Mouse (Mus musculus): ENCODE results near the gene Card6. TPM values are rescaled to one million over a fixed set of nuclear protein-coding genes. Genes with fewer than 3 reads are reported as not detected.
A peak's percentile ranks its signal among the peaks of the same experiment; 100 is the strongest.

The Card6 gene
- 0.70 and 0.73 TPM in 2 replicates for polyA plus RNA-seq (2016; fragmentation: Nextera tagmentation; extraction: Ambion mirVana)

DNA sequence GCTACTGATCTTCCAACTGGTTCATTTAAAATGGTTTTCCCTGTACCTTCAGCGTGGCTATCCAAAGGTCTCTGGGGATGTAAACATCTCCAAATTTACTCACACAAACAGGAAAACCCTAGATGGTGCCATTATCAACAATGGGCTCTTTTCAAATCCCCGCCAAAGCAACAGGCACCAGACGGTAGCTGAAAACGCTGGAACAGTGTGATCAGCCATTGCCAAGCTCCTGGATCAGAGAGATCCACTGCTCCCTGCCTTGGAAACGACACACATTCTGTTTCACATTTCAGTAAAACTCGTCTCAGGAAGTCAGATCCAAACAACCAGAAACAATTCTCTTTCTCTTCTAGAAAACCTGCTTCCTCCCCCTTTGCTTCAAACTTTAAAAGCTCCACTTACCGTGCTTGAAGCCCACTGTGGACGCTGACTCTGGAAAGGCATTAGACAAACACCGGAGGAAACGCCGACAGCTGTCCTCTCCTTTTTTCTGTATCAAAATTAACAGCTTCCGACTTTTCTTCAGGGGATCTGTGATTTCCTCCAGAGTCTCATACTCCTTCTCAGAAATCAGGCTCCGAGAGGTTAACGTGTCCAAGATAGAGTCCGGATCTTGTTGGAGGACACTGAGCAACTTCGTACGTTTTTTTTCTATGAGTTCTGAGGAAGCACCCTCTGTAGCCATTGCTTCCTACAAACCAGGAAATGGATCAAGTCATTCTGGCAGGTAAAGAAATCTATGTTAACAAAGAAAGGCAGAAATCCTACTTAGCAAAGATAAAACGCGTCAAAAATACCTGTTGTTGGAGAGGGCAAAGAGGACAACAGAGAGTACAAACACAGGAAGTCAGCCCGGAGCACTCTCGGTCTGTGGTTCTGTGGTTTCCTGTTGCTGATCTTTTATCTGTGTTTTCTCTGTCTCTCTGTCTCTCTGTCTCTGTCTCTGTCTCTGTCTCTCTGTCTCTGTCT is at the start of gene Card6:
Gene Card6, minus strand, starts transcription at position 854 of the 969 bp plus-strand sequence.
- Histone ChIP-seq H3K9ac (replicated peaks) (no peak within 1 kb of the TSS), H3K27ac (no peak within 1 kb of the TSS), H3K9me3 (no peaks in the 10 kb centered on the region), H3K4me1 (replicated peaks) (no peaks in the 10 kb centered on the region), H3K27me3 (no peaks in the 10 kb centered on the region), H3K36me3 (no peaks in the 10 kb centered on the region), H3K4me3 (replicated peaks) (no peak within 1 kb of the TSS), H3K4me2 (no peak within 1 kb of the TSS)
- WGBS = 73% methylated on average over 21 of the region's 21 CpGs
- ATAC-seq (ENCODE audit: insufficient number of reproducible peaks, insufficient read depth, low FRiP score, low TSS enrichment, low read depth) = no peak

DNA sequence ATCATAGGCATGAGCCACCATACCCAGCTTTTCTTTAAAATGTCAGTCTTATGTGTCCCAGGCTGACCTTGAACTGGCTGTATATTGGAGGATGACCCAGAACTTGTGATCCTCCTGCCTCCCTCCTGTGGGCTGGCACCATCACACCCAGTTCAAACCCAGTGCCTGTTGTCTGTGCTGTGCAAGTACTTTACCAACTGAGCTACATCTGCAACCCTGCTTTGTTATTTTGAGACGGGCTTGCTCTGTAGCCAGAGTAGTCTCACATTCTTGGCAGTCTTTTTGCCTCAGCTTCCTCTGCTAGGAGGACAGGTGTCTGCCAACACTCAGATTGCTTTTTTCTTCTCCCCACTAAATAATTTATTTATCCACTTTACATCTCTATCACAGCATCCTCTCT is 49.0 kb upstream of the Card6 start:
- WGBS = 77% methylated on average over 1 of the region's 1 CpGs
- H3K9ac ChIP-seq (replicated peaks) = no peak overlapping the region
- no peak overlapping the region for H3K27ac ChIP-seq
- H3K36me3 ChIP-seq = peaks cover 10% of the 10 kb centered on the region; the same call in 1 of the 2 replicates
- no peak for ATAC-seq (ENCODE audit: insufficient number of reproducible peaks, insufficient read depth, low FRiP score, low TSS enrichment, low read depth)
- H3K4me1 ChIP-seq (replicated peaks) = peaks cover 5% of the 10 kb centered on the region; the same call in 1 of the 2 replicates
- no peak overlapping the region for H3K4me3 ChIP-seq (replicated peaks)
- no peaks in the 10 kb centered on the region for H3K27me3 ChIP-seq
- no peak overlapping the region for H3K4me2 ChIP-seq
- no peaks in the 10 kb centered on the region for H3K9me3 ChIP-seq

DNA sequence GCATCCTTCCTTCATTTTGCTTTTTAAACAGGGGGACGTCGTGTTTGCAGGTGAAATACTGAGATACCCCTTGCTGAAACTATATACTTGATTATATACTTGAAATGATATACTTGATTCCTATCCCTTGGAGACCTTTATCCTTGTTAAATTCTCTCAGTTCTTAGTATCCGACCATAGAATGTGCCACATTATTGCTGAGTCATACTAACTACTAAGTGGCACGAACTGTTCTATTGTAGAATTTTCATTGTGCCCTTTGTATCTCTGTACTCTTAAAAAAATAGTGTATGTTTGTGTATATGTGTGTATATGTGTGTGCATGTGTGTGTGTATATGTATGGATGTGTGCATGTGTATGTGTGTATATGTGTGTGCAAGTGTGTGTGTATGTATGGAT is 48.0 kb upstream of the Card6 start:
- no peak for ATAC-seq (ENCODE audit: insufficient number of reproducible peaks, insufficient read depth, low FRiP score, low TSS enrichment, low read depth)
- H3K9me3 ChIP-seq = no peaks in the 10 kb centered on the region
- no peaks in the 10 kb centered on the region for H3K27me3 ChIP-seq
- H3K4me1 ChIP-seq (replicated peaks) = peaks cover 5% of the 10 kb centered on the region; the same call in 1 of the 2 replicates
- peaks cover 10% of the 10 kb centered on the region; the same call in 1 of the 2 replicates for H3K36me3 ChIP-seq
- H3K4me3 ChIP-seq (replicated peaks) = no peak overlapping the region
- WGBS = 89% methylated on average over 4 of the region's 4 CpGs
- H3K27ac ChIP-seq = no peak overlapping the region
- H3K4me2 ChIP-seq = no peak overlapping the region
- no peak overlapping the region for H3K9ac ChIP-seq (replicated peaks)

DNA sequence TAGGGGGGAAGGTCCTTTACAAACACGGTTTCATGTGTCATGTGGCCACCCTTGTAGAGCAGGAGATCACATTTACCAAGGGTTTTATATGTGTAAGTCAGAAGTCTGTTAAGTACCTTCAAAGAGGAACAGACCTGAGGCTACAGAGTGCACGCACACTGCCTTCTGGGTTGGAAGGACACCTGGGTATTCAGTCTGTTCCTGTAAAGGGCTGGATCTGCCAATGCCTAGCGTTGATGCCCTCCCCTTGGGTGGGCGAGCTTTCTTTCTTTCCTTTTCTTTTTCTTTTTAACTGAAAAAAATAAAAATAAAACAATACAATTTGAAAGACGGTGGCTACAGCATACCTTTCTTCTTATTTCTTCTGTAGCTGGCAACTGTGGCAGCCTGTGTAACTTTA is 46.8 kb upstream of the Card6 start:
- no peak overlapping the region for H3K9ac ChIP-seq (replicated peaks)
- H3K4me2 ChIP-seq = no peak overlapping the region
- H3K27me3 ChIP-seq = no peaks in the 10 kb centered on the region
- ATAC-seq (ENCODE audit: insufficient number of reproducible peaks, insufficient read depth, low FRiP score, low TSS enrichment, low read depth) = no peak
- 0 out of 2 replicates have a peak, but pooled peaks cover 5% of the 10 kb centered on the region for H3K36me3 ChIP-seq
- H3K4me1 ChIP-seq (replicated peaks) = peaks cover 5% of the 10 kb centered on the region; the same call in 1 of the 2 replicates
- H3K9me3 ChIP-seq = no peaks in the 10 kb centered on the region
- no peak overlapping the region for H3K27ac ChIP-seq
- no peak overlapping the region for H3K4me3 ChIP-seq (replicated peaks)
- WGBS = 76% methylated on average over 5 of the region's 5 CpGs

DNA sequence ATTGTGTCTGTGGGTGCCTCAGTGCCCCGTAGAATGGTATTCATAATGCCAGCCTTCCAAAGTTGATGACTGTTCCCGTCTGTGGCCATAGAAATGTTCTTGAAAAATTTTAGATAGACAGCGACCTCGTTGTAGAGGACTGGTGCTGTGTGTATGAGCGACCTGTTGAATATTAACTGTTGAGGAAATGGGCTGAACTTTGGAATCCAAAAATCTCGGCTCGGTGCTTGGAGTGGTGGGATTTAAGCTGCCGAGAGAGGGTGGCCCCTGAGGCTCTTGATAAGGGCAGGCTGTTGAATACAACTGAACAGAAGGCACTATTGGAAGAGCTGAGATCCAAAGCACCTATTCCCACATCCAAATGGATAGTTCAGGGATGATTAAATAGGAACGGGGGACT is 46.3 kb upstream of the Card6 start:
- Histone ChIP-seq H3K9me3 (no peaks in the 10 kb centered on the region), H3K36me3 (0 out of 2 replicates have a peak, but pooled peaks cover 4% of the 10 kb centered on the region), H3K4me2 (no peak overlapping the region), H3K27me3 (no peaks in the 10 kb centered on the region), H3K4me1 (replicated peaks) (peaks cover 7% of the 10 kb centered on the region), H3K4me3 (replicated peaks) (no peak overlapping the region), H3K9ac (replicated peaks) (no peak overlapping the region), H3K27ac (no peak overlapping the region)
- WGBS = 86% methylated on average over 9 of the region's 9 CpGs
- no peak for ATAC-seq (ENCODE audit: insufficient number of reproducible peaks, insufficient read depth, low FRiP score, low TSS enrichment, low read depth)

DNA sequence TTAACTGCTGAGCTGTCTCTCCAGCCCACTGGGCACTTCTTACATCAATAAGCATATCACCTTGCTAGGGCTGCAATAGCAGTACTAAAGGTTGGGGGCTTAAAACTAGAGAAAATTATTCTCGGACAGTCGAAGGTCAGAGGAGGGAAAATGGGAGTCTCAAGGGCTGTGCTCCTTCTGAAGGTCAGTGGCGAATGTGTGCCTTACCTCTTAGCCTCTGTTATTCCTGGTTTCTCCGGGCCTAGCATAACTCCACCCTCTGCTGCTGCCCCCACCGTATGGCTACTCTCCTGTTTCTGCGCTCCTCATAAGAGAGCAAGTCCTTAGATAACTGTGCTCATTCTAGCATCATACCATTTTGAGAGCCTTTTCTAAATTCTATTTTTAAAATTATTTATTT is 43.8 kb upstream of the Card6 start:
- H3K4me3 ChIP-seq (replicated peaks) = no peak overlapping the region
- H3K9ac ChIP-seq (replicated peaks) = no peak overlapping the region
- H3K27me3 ChIP-seq = no peaks in the 10 kb centered on the region
- 91% methylated on average over 6 of the region's 6 CpGs for WGBS
- ATAC-seq (ENCODE audit: insufficient number of reproducible peaks, insufficient read depth, low FRiP score, low TSS enrichment, low read depth) = no peak
- no peaks in the 10 kb centered on the region for H3K36me3 ChIP-seq
- H3K9me3 ChIP-seq = no peaks in the 10 kb centered on the region
- H3K27ac ChIP-seq = no peak overlapping the region
- H3K4me1 ChIP-seq (replicated peaks) = peaks cover 27% of the 10 kb centered on the region
- no peak overlapping the region for H3K4me2 ChIP-seq

DNA sequence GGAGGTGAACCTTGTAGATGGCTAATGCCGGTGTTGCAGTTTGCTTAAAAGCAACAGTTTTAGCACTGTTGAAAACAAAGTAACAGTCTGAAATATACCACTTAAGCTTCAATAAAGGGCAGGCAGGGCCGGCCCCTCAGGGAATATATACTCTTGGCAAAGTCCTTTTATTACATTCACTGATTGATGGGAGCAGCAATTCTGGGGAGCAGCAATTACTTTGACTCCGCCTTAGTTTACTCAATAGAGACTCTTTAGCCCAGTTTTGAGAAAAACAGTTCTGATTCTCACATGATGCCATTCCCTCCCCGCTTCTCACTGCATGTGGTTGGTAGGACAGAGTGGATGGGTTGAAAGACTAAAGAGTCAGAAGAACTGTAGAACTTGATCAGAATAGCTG is 40.8 kb upstream of the Card6 start:
- peaks cover 33% of the 10 kb centered on the region for H3K4me1 ChIP-seq (replicated peaks)
- H3K4me3 ChIP-seq (replicated peaks) = no peak overlapping the region
- no peak overlapping the region for H3K9ac ChIP-seq (replicated peaks)
- H3K4me2 ChIP-seq = peak overlapping the region; percentile 31
- no peaks in the 10 kb centered on the region for H3K9me3 ChIP-seq
- peak overlapping the region; percentile 53; the same call in 1 of the 2 replicates for H3K27ac ChIP-seq
- H3K36me3 ChIP-seq = no peaks in the 10 kb centered on the region
- WGBS = 30% methylated on average over 4 of the region's 4 CpGs
- peak; percentile 8; the same call in 1 of the 2 replicates for ATAC-seq (ENCODE audit: insufficient number of reproducible peaks, insufficient read depth, low FRiP score, low TSS enrichment, low read depth)
- H3K27me3 ChIP-seq = no peaks in the 10 kb centered on the region

DNA sequence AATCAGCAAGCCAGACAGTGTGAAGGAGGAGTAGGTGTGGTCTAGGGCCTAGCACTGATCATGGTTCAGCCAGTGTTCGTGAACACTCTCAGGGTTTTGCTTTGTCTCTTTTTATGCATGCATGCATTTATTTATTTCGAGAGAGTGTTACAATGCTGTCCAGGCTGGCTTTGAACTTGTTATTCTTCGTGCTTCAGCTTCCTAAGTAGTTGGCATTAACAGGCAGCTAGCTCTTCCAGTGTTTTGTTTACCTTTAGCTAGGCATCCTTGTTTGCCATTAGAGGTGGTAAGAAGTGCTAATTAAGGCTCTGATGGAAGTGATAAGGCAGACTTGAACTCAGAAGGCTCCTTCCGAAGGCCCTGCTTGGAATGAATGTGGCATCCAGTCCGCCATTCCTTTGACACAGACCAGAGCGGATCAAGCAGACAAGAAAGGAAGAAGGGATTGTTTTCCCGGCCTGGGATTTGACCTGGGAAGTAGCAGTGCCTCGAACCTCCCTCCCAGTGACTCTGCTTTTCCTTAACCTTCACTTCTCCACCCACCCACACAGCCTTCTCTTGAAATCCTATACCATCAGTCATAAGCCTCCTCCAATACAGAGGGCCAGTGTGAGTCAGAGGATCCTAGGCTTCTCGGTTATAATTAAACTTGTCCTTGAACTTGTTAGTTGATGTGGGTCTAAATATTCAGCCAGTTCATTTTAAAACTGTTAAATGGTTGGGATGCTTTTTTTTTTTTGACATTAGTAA is 37.0 kb upstream of the Card6 start:
- no peak overlapping the region for H3K9ac ChIP-seq (replicated peaks)
- H3K27me3 ChIP-seq = no peaks in the 10 kb centered on the region
- H3K27ac ChIP-seq = no peak overlapping the region
- H3K4me3 ChIP-seq (replicated peaks) = peak overlapping the region; percentile 80
- no peaks in the 10 kb centered on the region for H3K9me3 ChIP-seq
- H3K4me2 ChIP-seq = peak overlapping the region; percentile 67
- ATAC-seq (ENCODE audit: insufficient number of reproducible peaks, insufficient read depth, low FRiP score, low TSS enrichment, low read depth) = no peak
- H3K4me1 ChIP-seq (replicated peaks) = peaks cover 33% of the 10 kb centered on the region
- no peaks in the 10 kb centered on the region for H3K36me3 ChIP-seq
- WGBS = 42% methylated on average over 9 of the region's 9 CpGs

DNA sequence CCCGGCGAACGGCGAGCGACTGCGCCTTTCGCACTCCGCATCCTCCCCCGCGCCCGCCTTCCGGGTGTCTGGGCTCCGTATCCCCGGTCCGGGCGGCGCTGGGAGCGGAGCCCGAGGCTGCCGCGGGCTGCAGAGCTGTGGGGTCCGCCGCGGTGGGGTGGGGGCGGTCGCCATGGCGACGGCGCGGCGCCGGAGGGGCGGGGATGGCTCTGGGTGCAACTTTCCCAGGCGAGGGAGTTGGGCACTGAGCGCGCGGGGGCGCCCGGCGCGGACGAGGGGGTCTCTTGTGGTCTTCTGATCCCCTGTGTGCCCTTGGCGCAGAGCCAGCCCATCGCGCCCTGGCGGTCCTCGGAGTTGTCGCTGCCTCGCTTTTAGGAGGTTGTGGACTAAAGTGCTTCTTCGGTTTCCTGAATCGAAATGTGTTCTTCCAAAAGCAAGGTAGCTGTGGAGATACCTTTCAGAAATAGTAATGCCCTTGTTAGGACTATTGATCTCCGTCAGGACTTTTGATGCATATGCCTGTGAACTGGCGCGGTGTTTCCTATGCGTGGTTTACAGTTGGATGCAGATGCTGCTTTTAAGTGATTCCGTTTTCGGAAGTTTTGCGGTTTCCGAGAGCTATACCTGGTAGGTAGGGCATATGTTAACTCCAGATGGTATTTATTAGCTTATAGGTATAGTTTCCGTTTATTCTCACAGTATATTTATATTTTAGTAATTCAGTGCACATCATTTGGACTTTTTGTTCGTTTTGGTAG is 35.9 kb upstream of the Card6 start:
- no peaks in the 10 kb centered on the region for H3K36me3 ChIP-seq
- H3K27ac ChIP-seq = peak overlapping the region; percentile 93
- no peaks in the 10 kb centered on the region for H3K27me3 ChIP-seq
- WGBS = under 1% methylated on average over 54 of the region's 61 CpGs
- H3K9ac ChIP-seq (replicated peaks) = peak overlapping the region; percentile 84
- peak overlapping the region; percentile 80 for H3K4me3 ChIP-seq (replicated peaks)
- H3K4me2 ChIP-seq = peak overlapping the region; percentile 67
- peaks cover 27% of the 10 kb centered on the region for H3K4me1 ChIP-seq (replicated peaks)
- peak; percentile 81 for ATAC-seq (ENCODE audit: insufficient number of reproducible peaks, insufficient read depth, low FRiP score, low TSS enrichment, low read depth)
- no peaks in the 10 kb centered on the region for H3K9me3 ChIP-seq

DNA sequence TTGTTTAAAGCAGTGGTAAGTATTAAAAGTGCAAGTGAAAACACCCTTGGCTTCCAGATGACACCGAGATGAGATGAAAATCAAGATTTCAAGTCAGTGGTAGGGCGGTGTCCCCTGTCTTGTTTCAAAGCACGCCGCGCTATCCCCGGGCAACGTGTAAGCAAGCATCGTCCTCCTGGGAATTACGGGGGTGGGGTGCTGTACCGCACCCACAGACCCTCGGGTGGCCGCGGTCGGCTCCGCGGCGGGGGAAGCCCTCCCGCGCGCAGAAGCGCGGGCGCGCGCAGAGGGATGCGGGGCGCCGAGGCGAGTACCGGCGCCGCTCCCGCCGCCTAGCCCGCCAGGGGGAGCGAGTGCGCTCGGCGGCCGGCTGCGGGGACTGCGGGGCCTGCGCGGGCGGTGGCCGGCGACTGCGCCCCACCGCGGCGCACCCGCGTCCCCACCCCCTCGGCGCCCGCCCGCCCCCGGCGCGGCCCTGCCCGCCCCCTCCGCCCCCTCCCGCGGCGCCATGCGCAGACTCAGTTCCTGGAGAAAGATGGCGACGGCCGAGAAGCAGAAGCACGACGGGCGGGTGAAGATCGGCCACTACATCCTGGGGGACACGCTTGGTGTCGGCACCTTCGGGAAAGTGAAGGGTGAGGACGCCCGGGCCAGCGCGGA is 35.2 kb upstream of the Card6 start, which contains the start of gene Prkaa1:
Gene Prkaa1, plus strand, starts transcription at position 501 of the 660 bp plus-strand sequence.
- WGBS = under 1% methylated on average over 72 of the region's 80 CpGs
- Histone ChIP-seq H3K9me3 (no peaks in the 10 kb centered on the region), H3K9ac (replicated peaks) (peak within 1 kb of the TSS; percentile 84), H3K36me3 (no peaks in the 10 kb centered on the region), H3K4me1 (replicated peaks) (peaks cover 20% of the 10 kb centered on the region), H3K4me3 (replicated peaks) (peak within 1 kb of the TSS; percentile 80), H3K4me2 (peak within 1 kb of the TSS; percentile 67), H3K27ac (peak within 1 kb of the TSS; percentile 93), H3K27me3 (no peaks in the 10 kb centered on the region)
- ATAC-seq (ENCODE audit: insufficient number of reproducible peaks, insufficient read depth, low FRiP score, low TSS enrichment, low read depth) = peak; percentile 85

Measured in limb, embryonic 12.5 days (tissue).